Comparison of ENCODE assay signal across 8 mouse cellular contexts in genomic region chr16:95605304-95605703, GRCm38 (mm10). TPM values are rescaled to one million over a fixed set of nuclear protein-coding genes. Genes with fewer than 3 reads are reported as not detected.
DNase-seq lines count a peak whose midpoint lies in the region; ATAC-seq and TF ChIP-seq lines count a peak whose summit lies in the region.

No protein-coding gene starts in this region.

- no peaks in the 10 kb centered on the region for H3K9me3 ChIP-seq in heart, embryonic 12.5 days (replicated peaks)
- H3K9me3 ChIP-seq in heart, postnatal 0 days (replicated peaks; ENCODE audit: control insufficient read depth, low read length), result no peaks in the 10 kb centered on the region
- no peaks in the 10 kb centered on the region for H3K9me3 ChIP-seq in neural tube, embryonic 11.5 days (ENCODE audit: control insufficient read depth, low read length)

- H3K4me1 ChIP-seq in heart, adult 2 months (ENCODE audit: control insufficient read depth, insufficient read depth, low read length), result no peaks in the 10 kb centered on the region
- no peaks in the 10 kb centered on the region for H3K4me1 ChIP-seq in heart, embryonic 12.5 days (replicated peaks)
- no peaks in the 10 kb centered on the region for H3K4me1 ChIP-seq in heart, postnatal 0 days (ENCODE audit: control insufficient read depth, insufficient read depth)
- H3K4me1 ChIP-seq in neural tube, embryonic 11.5 days (ENCODE audit: control insufficient read depth, insufficient read depth, low read length), result 0 out of 2 replicates have a peak, but pooled peaks cover 3% of the 10 kb centered on the region

- no peak overlapping the region for H3K9ac ChIP-seq in heart, adult 2 months (ENCODE audit: low read depth, low read length)
- H3K9ac ChIP-seq in heart, embryonic 12.5 days, result no peak overlapping the region
- no peak overlapping the region for H3K9ac ChIP-seq in heart, postnatal 0 days (replicated peaks; ENCODE audit: low read depth, low read length)
- no peak overlapping the region for H3K9ac ChIP-seq in neural tube, embryonic 11.5 days (ENCODE audit: low read length)

- intact Hi-C loops in heart, adult 2 months (cut with DNase I), result loop anchor here (5.0 kb wide), 1 partner anchor 357 kb away; no protein-coding TSS in a partner anchor
- intact Hi-C loops in left cerebral cortex, postnatal 25 days (cut with DNase I), result loop anchor here (5.0 kb wide), 2 partner anchors 342 to 357 kb away; no protein-coding TSS in a partner anchor

- TF ChIP-seq CTCF in heart, adult 2 months (IDR thresholded peaks at IDR 0.05), result peak; percentile 94
- peak; percentile 79 for TF ChIP-seq CTCF in heart, postnatal 0 days (IDR thresholded peaks at IDR 0.05; ENCODE audit: low read depth)

- no peaks in the 10 kb centered on the region for H3K27me3 ChIP-seq in heart, adult 2 months (ENCODE audit: control insufficient read depth, insufficient read depth, low read length)
- no peaks in the 10 kb centered on the region for H3K27me3 ChIP-seq in heart, embryonic 12.5 days (replicated peaks)
- no peaks in the 10 kb centered on the region for H3K27me3 ChIP-seq in heart, postnatal 0 days (ENCODE audit: control insufficient read depth, insufficient read depth, low read length)
- H3K27me3 ChIP-seq in neural tube, embryonic 11.5 days (ENCODE audit: control insufficient read depth, insufficient read depth, low read length), result no peaks in the 10 kb centered on the region

- no peaks in the 10 kb centered on the region for H3K79me2 ChIP-seq in heart, adult 2 months (replicated peaks; ENCODE audit: control insufficient read depth, insufficient read depth, low read length)

- 15% methylated on average over 7 of the region's 7 CpGs for WGBS in heart, adult 2 months
- 19% methylated on average over 7 of the region's 7 CpGs for WGBS in heart, embryonic 12.5 days
- WGBS in heart, postnatal 0 days, result 20% methylated on average over 7 of the region's 7 CpGs
- 21% methylated on average over 7 of the region's 7 CpGs for WGBS in neural tube, embryonic 11.5 days

- no peak overlapping the region for H3K4me3 ChIP-seq in heart, adult 2 months
- no peak overlapping the region for H3K4me3 ChIP-seq in heart, embryonic 12.5 days
- no peak overlapping the region for H3K4me3 ChIP-seq in heart, postnatal 0 days (ENCODE audit: low read depth, low read length)
- H3K4me3 ChIP-seq in neural tube, embryonic 11.5 days (ENCODE audit: low read depth, low read length), result no peak overlapping the region

- no peak for ATAC-seq in heart, embryonic 12.5 days (ENCODE audit: insufficient number of reproducible peaks, low FRiP score)
- no peak for ATAC-seq in heart, postnatal 0 days (ENCODE audit: insufficient read depth, low read depth)
- ATAC-seq in neural tube, embryonic 11.5 days (ENCODE audit: insufficient read depth, low FRiP score, low TSS enrichment), result no peak

- H3K27ac ChIP-seq in heart, adult 2 months, result no peak overlapping the region
- no peak overlapping the region for H3K27ac ChIP-seq in heart, embryonic 12.5 days (ENCODE audit: poor library complexity, severe bottlenecking)
- H3K27ac ChIP-seq in heart, postnatal 0 days (ENCODE audit: low read depth), result no peak overlapping the region
- no peak overlapping the region for H3K27ac ChIP-seq in neural tube, embryonic 11.5 days (ENCODE audit: low read depth, low read length)

- no peak for TF ChIP-seq POLR2A in heart, adult 2 months (IDR thresholded peaks at IDR 0.05; ENCODE audit: insufficient read depth, low read depth, low read length)

- peak; percentile 61 to 83 for DNase-seq in heart, adult 2 months
- DNase-seq in adipocyte (ENCODE audit: low spot score), result peak; percentile 68
- peak; percentile 46 to 63 for DNase-seq in cerebellum, postnatal 4 days (ENCODE audit: low spot score in 2 of 2)
- DNase-seq in heart, postnatal 0 days (ENCODE audit: low spot score), result peak; percentile 41
- peak; percentile 65 to 77 for DNase-seq in left cerebral cortex, postnatal 25 days (ENCODE audit: low spot score in 2 of 2)
- peak; percentile 68 for DNase-seq in neural tube, embryonic 11.5 days (ENCODE audit: low spot score)
- peak; percentile 62 to 64 for DNase-seq in thymus, adult 18-20 months

- no peak for TF ChIP-seq EP300 in heart, adult 2 months (IDR thresholded peaks at IDR 0.05; ENCODE audit: insufficient read depth, low read depth, low read length)
- TF ChIP-seq EP300 in heart, postnatal 0 days (IDR thresholded peaks at IDR 0.05; ENCODE audit: low read depth), result no peak

- H3K4me2 ChIP-seq in heart, embryonic 12.5 days, result no peak overlapping the region
- H3K4me2 ChIP-seq in heart, postnatal 0 days (ENCODE audit: low read depth, low read length), result no peak overlapping the region
- no peak overlapping the region for H3K4me2 ChIP-seq in neural tube, embryonic 11.5 days (ENCODE audit: low read depth)

- H3K36me3 ChIP-seq in heart, adult 2 months (ENCODE audit: control insufficient read depth, insufficient read depth, low read length), result no peaks in the 10 kb centered on the region
- H3K36me3 ChIP-seq in heart, embryonic 12.5 days, result no peaks in the 10 kb centered on the region
- H3K36me3 ChIP-seq in heart, postnatal 0 days (replicated peaks; ENCODE audit: control insufficient read depth, insufficient read depth, low read length), result no peaks in the 10 kb centered on the region
- H3K36me3 ChIP-seq in neural tube, embryonic 11.5 days (ENCODE audit: control insufficient read depth, insufficient read depth, low read length), result no peaks in the 10 kb centered on the region

RNA-seq across cellular contexts. Expression of gene Erg, which starts 18.9 kb away (rescaled TPM):
- 10 to 100 TPM; 22.1 to 26.6 TPM for total RNA-seq in heart, adult 2 months (2021)
- polyA plus RNA-seq in heart, adult 2 months (2012; rRNA removed), result 19.8 and 25.5 TPM in 2 replicates
- 4.5 and 5.4 TPM in 2 replicates for polyA plus RNA-seq in heart, embryonic 12.5 days (2016; fragmentation: Nextera tagmentation; extraction: Ambion mirVana)
- total RNA-seq in heart, postnatal 0 days (2014; rRNA removed; ENCODE audit: low replicate concordance), result 12.1 and 16.9 TPM in 2 replicates
- 5.0 and 7.2 TPM in 2 replicates for polyA plus RNA-seq in heart, postnatal 0 days (2015; fragmentation: Nextera tagmentation; extraction: Ambion mirVana)
- 1 to 10 TPM; 4.2 to 6.4 TPM for total RNA-seq in left cerebral cortex, postnatal 25 days (2021)
- 2.1 and 3.0 TPM in 2 replicates for polyA plus RNA-seq in neural tube, embryonic 11.5 days (2014; fragmentation: Nextera tagmentation; extraction: Ambion mirVana)
